Mouse (Mus musculus): Measurements from ENCODE around the gene Hsdl2. TPM values are rescaled to one million over a fixed set of nuclear protein-coding genes. Genes with fewer than 3 reads are reported as not detected.
A peak's percentile ranks its signal among the peaks of the same experiment; 100 is the strongest.
"Not testable (repeated sequence)": the region's sequence is repeated elsewhere in the genome, so short reads cannot be mapped to it uniquely, and the experiment has no call there.

Hsdl2 gene
- total RNA-seq (2021): 10 to 100 TPM; 28.0 to 28.1 TPM

- DNase-seq (ENCODE audit: extremely low spot score in 1 of 2, low spot score in 1 of 2): peak; percentile 91 to 93
These were observed at the start of gene Hsdl2 for GRCm38 (mm10) chr4:59581314-59582185. Gene Hsdl2, plus strand, starts transcription at chr4:59581563.

- no peak for DNase-seq (ENCODE audit: extremely low spot score in 1 of 2, low spot score in 1 of 2)
These were observed 48.1 kb upstream of the Hsdl2 start for GRCm38 (mm10) chr4:59533268-59533667.

GRCm38 (mm10) chr4:59535624-59536023 lies 45.7 kb upstream of the Hsdl2 start:
- DNase-seq (ENCODE audit: extremely low spot score in 1 of 2, low spot score in 1 of 2): no peak

GRCm38 (mm10) chr4:59536281-59536680 lies 45.1 kb upstream of the Hsdl2 start:
- no peak for DNase-seq (ENCODE audit: extremely low spot score in 1 of 2, low spot score in 1 of 2)

GRCm38 (mm10) chr4:59543006-59543405 lies 38.4 kb upstream of the Hsdl2 start:
- DNase-seq (ENCODE audit: extremely low spot score in 1 of 2, low spot score in 1 of 2): no peak

DNA sequence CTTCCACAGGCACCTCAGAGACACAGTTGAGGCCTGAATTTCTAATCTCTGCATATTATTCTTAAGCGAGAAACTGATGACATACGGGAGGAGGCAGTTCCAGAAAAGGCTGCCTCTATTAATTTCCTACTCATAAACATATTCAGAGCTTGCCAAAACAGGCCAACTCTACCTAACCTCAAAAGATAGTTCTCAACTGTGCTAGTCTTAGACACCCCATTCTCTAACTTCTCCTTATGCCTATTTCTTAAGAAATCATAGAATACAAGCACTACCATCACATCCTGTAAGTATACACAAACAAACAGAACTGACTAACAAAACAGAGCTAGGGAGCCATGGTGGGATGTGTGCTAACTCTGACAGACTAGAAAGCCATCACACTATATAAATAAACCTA lies 36.7 kb upstream of the Hsdl2 start:
- no peak for DNase-seq (ENCODE audit: extremely low spot score in 1 of 2, low spot score in 1 of 2)

GRCm38 (mm10) chr4:59546285-59547071 lies 34.9 kb upstream of the Hsdl2 start:
- DNase-seq (ENCODE audit: extremely low spot score in 1 of 2, low spot score in 1 of 2): no peak

DNA sequence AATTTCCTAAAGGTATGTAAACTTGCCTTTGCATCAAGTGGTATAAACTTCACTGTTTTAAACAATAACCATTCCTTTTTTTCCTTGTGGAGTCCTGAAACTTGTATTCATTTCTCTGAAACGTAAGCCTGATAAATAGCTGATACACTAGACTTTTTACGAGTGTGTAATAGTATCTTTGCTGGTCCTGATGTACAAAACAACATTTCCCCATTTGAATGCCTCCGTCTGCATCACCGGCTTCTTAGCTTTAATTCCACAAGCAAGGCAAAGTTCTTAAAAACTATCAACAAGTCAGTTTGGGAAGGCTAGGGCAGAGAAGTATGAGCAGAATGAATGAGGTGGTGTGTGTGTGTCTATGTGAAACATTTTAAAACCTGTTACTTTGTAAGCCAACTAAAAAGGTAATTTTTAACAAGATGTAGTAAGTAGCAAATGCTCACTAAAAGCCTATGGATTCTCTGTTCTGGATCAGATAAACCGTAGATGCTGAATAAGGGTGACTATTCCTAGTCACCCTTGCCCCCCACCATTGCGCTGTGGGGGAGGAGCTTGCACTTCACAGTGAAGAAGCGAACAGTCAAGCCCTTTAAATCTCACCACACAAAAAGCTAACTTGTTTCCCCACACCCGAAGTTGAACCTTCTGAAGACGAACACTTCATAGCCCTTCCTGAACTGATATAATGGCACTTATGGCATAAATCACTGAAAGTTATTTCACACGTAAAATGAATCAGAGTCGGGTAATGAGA lies 34.0 kb upstream of the Hsdl2 start:
- no peak for DNase-seq (ENCODE audit: extremely low spot score in 1 of 2, low spot score in 1 of 2)

DNA sequence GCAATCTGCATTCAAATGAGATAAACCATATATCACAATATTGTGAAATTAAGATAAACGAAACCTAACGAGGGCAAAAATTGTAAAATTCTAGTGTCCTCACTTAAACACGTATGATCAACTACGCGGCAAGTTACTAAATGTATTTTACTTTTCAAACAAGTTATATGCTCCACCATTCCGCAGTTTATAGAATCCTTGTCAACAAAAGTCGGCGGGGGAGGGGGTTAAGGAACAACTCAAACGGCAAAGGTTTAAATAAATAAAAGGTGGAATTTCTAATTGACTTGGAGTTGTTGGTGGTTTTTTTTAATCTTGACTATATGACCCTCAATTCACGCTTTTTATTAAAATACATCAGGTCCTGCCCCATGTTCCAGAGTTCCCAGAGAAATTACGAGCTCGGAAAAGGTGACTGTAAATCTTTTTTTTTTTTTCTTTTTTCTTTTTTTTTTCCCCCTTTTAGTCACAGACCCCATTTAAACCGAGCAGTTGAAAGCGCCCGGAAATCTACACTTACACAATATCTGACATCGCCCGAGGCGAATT lies 33.3 kb upstream of the Hsdl2 start:
- no peak for DNase-seq (ENCODE audit: extremely low spot score in 1 of 2, low spot score in 1 of 2)

DNA sequence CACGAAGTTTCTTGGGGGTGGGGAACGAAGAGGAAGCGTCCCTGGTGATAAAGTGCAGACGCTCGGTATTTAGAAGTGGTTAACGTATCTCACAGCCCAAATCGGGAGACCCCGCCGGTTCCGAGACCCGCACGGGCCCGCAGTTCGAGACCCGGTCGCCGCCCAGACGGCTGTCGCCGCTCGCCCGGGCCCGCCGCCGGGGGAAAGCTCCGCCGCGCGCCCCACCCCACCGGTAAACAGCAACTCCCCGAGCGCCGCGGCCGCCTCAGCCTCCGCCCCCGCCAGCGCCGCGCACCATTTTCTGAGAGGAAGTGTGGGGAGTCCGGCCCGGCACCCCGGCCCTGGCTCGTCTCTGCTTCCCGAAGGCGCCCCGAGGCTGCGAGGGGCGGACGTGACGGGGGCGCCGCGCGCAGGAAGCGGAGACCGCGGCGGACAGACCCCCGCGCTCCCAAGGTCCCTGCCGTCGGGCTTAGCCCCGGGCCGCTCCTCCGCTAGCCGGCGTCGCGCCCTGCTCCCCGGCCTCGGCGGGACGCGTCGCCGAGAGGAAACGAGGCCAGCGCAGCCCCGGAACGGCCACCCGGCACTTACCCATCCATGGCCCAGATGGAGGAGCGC lies 32.7 kb upstream of the Hsdl2 start:
- DNase-seq (ENCODE audit: extremely low spot score in 1 of 2, low spot score in 1 of 2): peak; percentile 53 to 55

GRCm38 (mm10) chr4:59549175-59549976 lies 32.0 kb upstream of the Hsdl2 start, which contains the start of gene Ptbp3:
Gene Ptbp3, minus strand, starts transcription at chr4:59549364.
- DNase-seq (ENCODE audit: extremely low spot score in 1 of 2, low spot score in 1 of 2): peak; percentile 77 to 88

DNA sequence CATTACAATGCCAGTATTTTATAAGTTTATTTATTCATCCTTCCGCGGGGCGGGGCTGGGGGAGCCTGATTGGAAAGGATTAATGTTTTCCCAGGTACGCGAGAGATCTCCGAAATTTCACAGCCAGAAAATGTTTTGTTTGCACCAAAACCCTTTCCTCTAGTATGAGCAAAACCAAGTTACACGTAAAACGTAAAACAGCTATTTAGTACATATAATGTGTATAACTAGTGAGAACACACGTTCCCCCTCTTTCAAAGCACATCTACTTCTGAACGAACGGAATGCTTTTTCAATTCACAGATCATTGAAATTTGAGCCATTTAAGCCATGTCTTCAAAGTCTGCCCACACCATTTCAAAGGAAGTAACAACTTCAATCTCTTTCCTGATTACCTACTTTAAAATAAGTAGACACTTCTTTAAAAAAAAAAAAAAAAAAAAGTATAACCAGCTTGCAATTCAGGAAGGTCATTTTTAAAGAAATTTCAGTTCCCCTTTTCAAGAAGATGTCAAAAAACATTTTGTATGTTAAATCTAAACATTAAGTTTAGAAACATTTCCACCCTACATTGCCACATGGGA lies 31.3 kb upstream of the Hsdl2 start:
- no peak for DNase-seq (ENCODE audit: extremely low spot score in 1 of 2, low spot score in 1 of 2)

GRCm38 (mm10) chr4:59551901-59552300 lies 29.5 kb upstream of the Hsdl2 start:
- DNase-seq (ENCODE audit: extremely low spot score in 1 of 2, low spot score in 1 of 2): no peak

DNA sequence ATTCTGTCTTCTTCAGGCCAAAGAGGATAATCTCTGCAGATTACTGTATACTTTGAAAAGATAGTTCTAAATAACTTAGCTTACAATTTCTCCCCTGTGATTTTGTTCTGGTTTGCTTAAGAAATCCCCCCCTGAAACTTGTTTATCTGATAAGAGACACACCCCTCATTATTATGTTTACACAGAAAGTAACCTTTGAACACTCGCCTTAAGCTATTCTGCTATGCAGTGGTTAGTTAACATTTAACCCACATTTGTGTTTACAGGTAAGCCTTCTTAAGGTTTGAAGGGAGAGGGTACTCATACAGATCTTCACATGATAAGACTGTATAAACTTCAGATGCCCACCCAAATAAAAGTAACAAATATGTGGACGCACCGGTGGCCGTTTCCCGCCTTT lies 28.5 kb upstream of the Hsdl2 start:
- no peak for DNase-seq (ENCODE audit: extremely low spot score in 1 of 2, low spot score in 1 of 2)

GRCm38 (mm10) chr4:59553576-59553975 lies 27.8 kb upstream of the Hsdl2 start:
- DNase-seq (ENCODE audit: extremely low spot score in 1 of 2, low spot score in 1 of 2): no peak

DNA sequence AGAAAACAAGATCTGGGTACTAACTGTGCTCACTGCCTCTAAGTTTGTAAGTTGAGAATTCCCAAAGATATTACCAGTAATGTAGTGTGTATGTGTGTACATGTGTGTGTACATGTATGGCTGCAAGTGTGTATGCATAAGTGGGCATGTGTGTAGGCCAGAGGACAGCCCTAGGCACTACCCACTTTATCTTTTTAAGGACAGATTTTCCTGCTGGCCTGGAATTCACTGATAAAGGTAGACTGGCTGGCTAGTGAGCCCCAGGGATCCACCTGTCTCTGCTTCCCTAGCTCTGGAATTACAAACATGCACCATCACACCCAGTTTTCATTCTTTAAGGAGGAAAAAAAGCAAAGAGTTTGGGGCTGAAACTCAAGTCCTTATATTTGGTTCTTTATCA lies 26.2 kb upstream of the Hsdl2 start:
- no peak for DNase-seq (ENCODE audit: extremely low spot score in 1 of 2, low spot score in 1 of 2)

DNA sequence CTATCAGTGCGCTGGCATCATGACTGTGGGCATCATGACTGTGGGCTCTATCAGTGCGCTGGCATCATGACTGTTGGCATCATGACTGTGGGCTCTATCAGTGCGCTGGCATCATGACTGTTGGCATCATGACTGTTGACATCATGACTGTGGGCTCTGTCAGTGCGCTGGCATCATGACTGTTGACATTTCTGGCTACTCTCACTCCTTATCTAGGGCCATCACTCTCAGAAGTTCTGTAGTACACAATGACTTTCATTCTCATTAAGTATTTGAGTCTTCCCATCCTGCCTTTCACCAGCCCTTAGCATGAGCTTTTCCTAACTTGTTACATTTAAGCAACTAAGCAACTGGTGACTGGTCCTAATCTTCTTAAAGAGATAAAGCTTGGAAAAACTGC lies 24.0 kb upstream of the Hsdl2 start:
- DNase-seq (ENCODE audit: extremely low spot score in 1 of 2, low spot score in 1 of 2): not testable (repeated sequence)

DNA sequence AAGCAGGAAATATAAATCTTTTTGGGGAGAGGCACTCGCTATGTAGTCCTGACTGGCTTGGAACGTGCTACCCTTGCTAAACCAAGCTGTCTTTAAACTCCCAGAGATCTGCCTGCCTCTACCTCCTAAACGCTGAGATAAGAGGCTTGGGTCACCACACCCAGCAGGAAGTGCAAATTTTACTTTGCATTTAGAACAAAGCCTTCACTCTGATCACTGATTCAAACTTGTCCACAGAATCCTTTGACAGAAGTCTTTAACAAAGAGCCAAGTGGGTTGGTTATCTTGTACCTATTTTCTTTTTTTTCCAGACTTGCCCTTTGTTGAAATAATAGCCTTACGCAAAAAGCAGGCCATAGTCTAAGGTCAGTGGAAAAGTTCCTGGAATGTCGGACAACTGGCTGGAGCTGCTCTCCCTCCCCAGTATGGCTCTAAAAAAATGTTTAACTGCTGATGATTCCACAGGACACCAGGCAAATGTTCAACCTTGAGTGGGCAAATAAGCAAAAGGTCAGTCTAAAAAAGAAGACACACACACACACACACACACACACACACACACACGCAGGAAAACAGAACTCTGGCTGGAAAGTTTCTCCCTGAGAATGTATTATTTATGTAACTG lies 23.2 kb upstream of the Hsdl2 start:
- no peak for DNase-seq (ENCODE audit: extremely low spot score in 1 of 2, low spot score in 1 of 2)
